Mouse (Mus musculus): ENCODE measurements around the gene Car7. TPM values are rescaled to one million over a fixed set of nuclear protein-coding genes. Genes with fewer than 3 reads are reported as not detected.

The Car7 gene
- polyA plus RNA-seq (2014; fragmentation: Nextera tagmentation; extraction: Ambion mirVana) = 0.42 and 0.52 TPM in 2 replicates

DNA sequence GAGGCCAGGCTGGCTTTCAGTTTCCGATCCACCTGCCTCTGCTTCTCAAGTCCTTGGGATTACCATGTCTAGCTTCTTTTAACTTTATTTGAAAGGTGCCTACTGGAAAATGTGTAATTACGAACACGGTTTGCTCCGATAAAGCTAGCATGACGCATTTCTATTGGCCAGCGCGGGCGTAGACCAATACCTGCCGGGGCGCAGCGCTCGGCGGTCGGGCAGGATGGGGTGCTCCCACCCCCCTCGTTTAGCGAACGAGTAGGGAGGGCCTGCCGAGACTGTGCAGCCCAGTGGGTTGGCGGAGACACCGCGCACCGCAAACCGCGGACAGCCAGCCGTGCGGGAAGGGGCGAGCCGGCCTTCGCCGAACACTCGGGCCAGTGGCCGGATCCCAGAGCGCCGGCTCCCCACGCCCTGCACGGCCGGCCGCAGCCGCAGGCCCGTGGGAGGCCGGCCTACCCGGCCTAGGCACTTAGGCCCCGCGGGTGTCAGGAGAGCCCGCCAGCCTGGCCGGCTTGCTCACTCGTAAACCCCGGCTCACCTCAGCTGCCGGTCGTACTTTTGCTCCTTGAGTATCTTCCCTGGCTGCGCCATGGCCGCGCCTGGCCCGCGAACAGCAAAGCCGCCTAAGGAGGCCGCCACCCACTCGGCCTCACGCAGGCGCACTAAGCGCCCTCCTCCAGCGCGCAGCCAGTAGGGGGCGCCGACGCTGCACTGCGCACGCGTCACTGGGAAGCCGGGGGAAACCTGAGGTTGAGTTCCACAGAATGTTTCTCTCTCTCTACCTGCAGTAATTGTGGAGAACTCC lies at the start of gene Car7, which contains the start of gene Nae1:
TSS of gene Car7 (plus strand) at position 719 of the 808 bp plus-strand sequence.
TSS of gene Nae1 (minus strand) at position 667 of the 808 bp plus-strand sequence.
- 0 out of 2 replicates have a peak, but pooled peaks cover 4% of the 10 kb centered on the region for H3K4me1 ChIP-seq (replicated peaks; ENCODE audit: control insufficient read depth, insufficient read depth, low read length)
- H3K27me3 ChIP-seq (ENCODE audit: control insufficient read depth, insufficient read depth, low read length) = peaks cover 2% of the 10 kb centered on the region
- ATAC-seq (ENCODE audit: low FRiP score) = peak; percentile 96
- peak within 1 kb of the TSS; percentile 70 for H3K27ac ChIP-seq (ENCODE audit: low read depth, low read length)
- no peaks in the 10 kb centered on the region for H3K9me3 ChIP-seq (ENCODE audit: control insufficient read depth, low read length)
- peak within 1 kb of the TSS; percentile 91 for H3K4me3 ChIP-seq (ENCODE audit: low read depth, low read length)
- peak within 1 kb of the TSS; percentile 96 for H3K9ac ChIP-seq (ENCODE audit: low read depth, low read length)
- DNase-seq (ENCODE audit: low spot score) = peak; percentile 99
- peak within 1 kb of the TSS; percentile 54 for H3K4me2 ChIP-seq (replicated peaks; ENCODE audit: low read depth, low read length)
- WGBS = under 1% methylated on average over 62 of the region's 70 CpGs
- no peaks in the 10 kb centered on the region for H3K36me3 ChIP-seq (ENCODE audit: control insufficient read depth, insufficient read depth, low read length)

GRCm38 (mm10) chr8:104509061-104510006 lies 25.2 kb upstream of the Car7 start, which contains the start of gene Terb1:
Terb1 (minus strand) TSS chr8:104509910.
- Histone ChIP-seq H3K27me3 (ENCODE audit: control insufficient read depth, insufficient read depth, low read length) (no peaks in the 10 kb centered on the region), H3K4me1 (replicated peaks; ENCODE audit: control insufficient read depth, insufficient read depth, low read length) (no peaks in the 10 kb centered on the region), H3K4me3 (ENCODE audit: low read depth, low read length) (peak within 1 kb of the TSS; percentile 54), H3K9me3 (ENCODE audit: control insufficient read depth, low read length) (no peaks in the 10 kb centered on the region), H3K36me3 (ENCODE audit: control insufficient read depth, insufficient read depth, low read length) (no peaks in the 10 kb centered on the region), H3K9ac (ENCODE audit: low read depth, low read length) (peak within 1 kb of the TSS; percentile 70), H3K4me2 (replicated peaks; ENCODE audit: low read depth, low read length) (peak within 1 kb of the TSS; percentile 100), H3K27ac (ENCODE audit: low read depth, low read length) (no peak within 1 kb of the TSS)
- WGBS = 2% methylated on average over 64 of the region's 64 CpGs
- ATAC-seq (ENCODE audit: low FRiP score) (peak; percentile 84), DNase-seq (ENCODE audit: low spot score) (peak; percentile 55)

GRCm38 (mm10) chr8:104510134-104510533 lies 24.4 kb upstream of the Car7 start:
- WGBS = 85% methylated on average over 3 of the region's 3 CpGs
- ATAC-seq (ENCODE audit: low FRiP score) = no peak; the same call in 1 of the 2 replicates
- Histone ChIP-seq H3K27me3 (ENCODE audit: control insufficient read depth, insufficient read depth, low read length) (no peaks in the 10 kb centered on the region), H3K4me2 (replicated peaks; ENCODE audit: low read depth, low read length) (no peak overlapping the region; the same call in 1 of the 2 replicates), H3K36me3 (ENCODE audit: control insufficient read depth, insufficient read depth, low read length) (no peaks in the 10 kb centered on the region), H3K9me3 (ENCODE audit: control insufficient read depth, low read length) (no peaks in the 10 kb centered on the region), H3K27ac (ENCODE audit: low read depth, low read length) (no peak overlapping the region), H3K9ac (ENCODE audit: low read depth, low read length) (no peak overlapping the region), H3K4me3 (ENCODE audit: low read depth, low read length) (no peak overlapping the region), H3K4me1 (replicated peaks; ENCODE audit: control insufficient read depth, insufficient read depth, low read length) (no peaks in the 10 kb centered on the region)
- DNase-seq (ENCODE audit: low spot score) = no peak

DNA sequence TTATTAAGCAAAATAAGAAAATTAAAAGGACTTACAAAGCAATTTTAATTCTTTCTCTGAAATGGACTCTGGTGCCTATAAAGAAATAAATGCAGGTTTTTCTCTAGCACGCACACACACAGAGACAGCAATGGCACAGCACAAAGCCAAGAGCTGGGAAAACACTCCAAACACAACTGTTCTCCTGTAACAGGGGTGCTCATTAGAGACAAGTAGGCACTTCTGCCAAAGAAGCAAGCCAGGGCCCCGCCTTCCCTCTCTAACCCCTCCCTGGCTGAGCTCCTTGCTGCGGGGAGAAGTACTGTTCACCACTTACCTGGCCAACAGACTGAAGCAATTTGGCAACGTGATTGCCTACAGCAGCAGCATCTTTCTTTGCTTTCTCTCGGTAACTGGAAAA lies 16.6 kb upstream of the Car7 start:
- Histone ChIP-seq H3K9ac (ENCODE audit: low read depth, low read length) (no peak overlapping the region), H3K9me3 (ENCODE audit: control insufficient read depth, low read length) (no peaks in the 10 kb centered on the region), H3K27ac (ENCODE audit: low read depth, low read length) (no peak overlapping the region), H3K27me3 (ENCODE audit: control insufficient read depth, insufficient read depth, low read length) (no peaks in the 10 kb centered on the region), H3K4me1 (replicated peaks; ENCODE audit: control insufficient read depth, insufficient read depth, low read length) (no peaks in the 10 kb centered on the region), H3K36me3 (ENCODE audit: control insufficient read depth, insufficient read depth, low read length) (0 out of 2 replicates have a peak, but pooled peaks cover 4% of the 10 kb centered on the region), H3K4me2 (replicated peaks; ENCODE audit: low read depth, low read length) (no peak overlapping the region), H3K4me3 (ENCODE audit: low read depth, low read length) (no peak overlapping the region)
- ATAC-seq (ENCODE audit: low FRiP score) = no peak
- no peak for DNase-seq (ENCODE audit: low spot score)
- WGBS = 88% methylated on average over 5 of the region's 5 CpGs

GRCm38 (mm10) chr8:104529671-104530070 lies 4.8 kb upstream of the Car7 start:
- H3K27ac ChIP-seq (ENCODE audit: low read depth, low read length) = no peak overlapping the region
- H3K4me1 ChIP-seq (replicated peaks; ENCODE audit: control insufficient read depth, insufficient read depth, low read length) = 0 out of 2 replicates have a peak, but pooled peaks cover 2% of the 10 kb centered on the region
- no peaks in the 10 kb centered on the region for H3K9me3 ChIP-seq (ENCODE audit: control insufficient read depth, low read length)
- no peaks in the 10 kb centered on the region for H3K27me3 ChIP-seq (ENCODE audit: control insufficient read depth, insufficient read depth, low read length)
- H3K9ac ChIP-seq (ENCODE audit: low read depth, low read length) = no peak overlapping the region
- ATAC-seq (ENCODE audit: low FRiP score) = no peak
- no peaks in the 10 kb centered on the region for H3K36me3 ChIP-seq (ENCODE audit: control insufficient read depth, insufficient read depth, low read length)
- H3K4me2 ChIP-seq (replicated peaks; ENCODE audit: low read depth, low read length) = no peak overlapping the region
- H3K4me3 ChIP-seq (ENCODE audit: low read depth, low read length) = no peak overlapping the region
- WGBS = 88% methylated on average over 6 of the region's 6 CpGs
- DNase-seq (ENCODE audit: low spot score) = no peak

- WGBS = 20% methylated on average over 7 of the region's 7 CpGs
- Histone ChIP-seq H3K4me3 (ENCODE audit: low read depth, low read length) (peak overlapping the region; percentile 91), H3K9ac (ENCODE audit: low read depth, low read length) (peak overlapping the region; percentile 96), H3K36me3 (ENCODE audit: control insufficient read depth, insufficient read depth, low read length) (no peaks in the 10 kb centered on the region), H3K4me2 (replicated peaks; ENCODE audit: low read depth, low read length) (peak overlapping the region; percentile 54), H3K27ac (ENCODE audit: low read depth, low read length) (no peak overlapping the region), H3K4me1 (replicated peaks; ENCODE audit: control insufficient read depth, insufficient read depth, low read length) (0 out of 2 replicates have a peak, but pooled peaks cover 4% of the 10 kb centered on the region), H3K27me3 (ENCODE audit: control insufficient read depth, insufficient read depth, low read length) (peaks cover 2% of the 10 kb centered on the region), H3K9me3 (ENCODE audit: control insufficient read depth, low read length) (no peaks in the 10 kb centered on the region)
- ATAC-seq (ENCODE audit: low FRiP score) = peak; percentile 30; the same call in 1 of the 2 replicates
- no peak for DNase-seq (ENCODE audit: low spot score)
Measured at GRCm38 (mm10) chr8:104533551-104533950, 938 bp upstream of the Car7 start.

GRCm38 (mm10) chr8:104534779-104535141 lies 271 bp downstream of the Car7 start:
- peak overlapping the region; percentile 46; the same call in 1 of the 2 replicates for H3K9ac ChIP-seq (ENCODE audit: low read depth, low read length)
- H3K4me3 ChIP-seq (ENCODE audit: low read depth, low read length) = peak overlapping the region; percentile 91
- peaks cover 7% of the 10 kb centered on the region for H3K27me3 ChIP-seq (ENCODE audit: control insufficient read depth, insufficient read depth, low read length)
- H3K27ac ChIP-seq (ENCODE audit: low read depth, low read length) = no peak overlapping the region
- peak overlapping the region; percentile 45 for H3K4me2 ChIP-seq (replicated peaks; ENCODE audit: low read depth, low read length)
- ATAC-seq (ENCODE audit: low FRiP score) (peak; percentile 73), DNase-seq (ENCODE audit: low spot score) (no peak)
- H3K4me1 ChIP-seq (replicated peaks; ENCODE audit: control insufficient read depth, insufficient read depth, low read length) = 0 out of 2 replicates have a peak, but pooled peaks cover 4% of the 10 kb centered on the region
- H3K36me3 ChIP-seq (ENCODE audit: control insufficient read depth, insufficient read depth, low read length) = no peaks in the 10 kb centered on the region
- H3K9me3 ChIP-seq (ENCODE audit: control insufficient read depth, low read length) = no peaks in the 10 kb centered on the region
- WGBS = 7% methylated on average over 9 of the region's 9 CpGs

GRCm38 (mm10) chr8:104535378-104535777 lies 889 bp downstream of the Car7 start:
- H3K27me3 ChIP-seq (ENCODE audit: control insufficient read depth, insufficient read depth, low read length) = peaks cover 13% of the 10 kb centered on the region
- no peak for ATAC-seq (ENCODE audit: low FRiP score)
- peak overlapping the region; percentile 45; the same call in 1 of the 2 replicates for H3K4me2 ChIP-seq (replicated peaks; ENCODE audit: low read depth, low read length)
- 38% methylated on average over 7 of the region's 7 CpGs for WGBS
- no peak overlapping the region for H3K27ac ChIP-seq (ENCODE audit: low read depth, low read length)
- no peak overlapping the region for H3K4me3 ChIP-seq (ENCODE audit: low read depth, low read length)
- H3K9me3 ChIP-seq (ENCODE audit: control insufficient read depth, low read length) = no peaks in the 10 kb centered on the region
- 0 out of 2 replicates have a peak, but pooled peaks cover 4% of the 10 kb centered on the region for H3K4me1 ChIP-seq (replicated peaks; ENCODE audit: control insufficient read depth, insufficient read depth, low read length)
- DNase-seq (ENCODE audit: low spot score) = no peak
- H3K9ac ChIP-seq (ENCODE audit: low read depth, low read length) = no peak overlapping the region; the same call in 1 of the 2 replicates
- no peaks in the 10 kb centered on the region for H3K36me3 ChIP-seq (ENCODE audit: control insufficient read depth, insufficient read depth, low read length)

Data from hindbrain, embryonic 11.5 days (tissue).